Mouse (Mus musculus): ENCODE measurements around the gene Ago1. TPM values are rescaled to one million over a fixed set of nuclear protein-coding genes. Genes with fewer than 3 reads are reported as not detected.
A peak's percentile ranks its signal among the peaks of the same experiment; 100 is the strongest.

Ago1 gene
- polyA plus RNA-seq, 1 experiment from 2014 or later = 8.4 TPM

DNA sequence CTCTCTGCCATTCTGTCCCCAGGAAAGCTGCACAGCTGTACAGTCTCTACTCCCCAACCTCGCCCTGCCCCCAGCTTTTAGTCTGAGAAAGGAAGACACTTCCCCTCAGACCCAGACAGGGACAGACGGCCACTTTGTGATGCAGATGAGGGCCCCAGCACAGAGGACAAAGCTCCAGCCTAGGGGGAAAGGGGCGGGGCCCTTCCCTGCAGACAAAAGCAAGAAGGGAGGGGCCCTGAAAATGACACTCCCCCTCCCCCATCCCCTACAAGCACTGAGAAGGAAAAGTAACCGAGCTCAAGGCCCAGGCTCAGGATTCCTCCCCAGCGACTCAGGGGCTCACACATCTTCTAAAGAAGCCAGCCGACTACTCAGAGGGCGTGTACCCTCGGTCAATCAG is 2.5 kb downstream of the Ago1 start:
- peaks cover 40% of the 10 kb centered on the region for H3K4me1 ChIP-seq (ENCODE audit: control insufficient read depth, insufficient read depth, low read depth, low read length)
- H3K27me3 ChIP-seq (replicated peaks; ENCODE audit: control insufficient read depth, insufficient read depth, low read length) = no peaks in the 10 kb centered on the region
- no peaks in the 10 kb centered on the region for H3K9me3 ChIP-seq (ENCODE audit: control insufficient read depth, low read length)
- H3K4me3 ChIP-seq (ENCODE audit: low read length) = peak overlapping the region; percentile 23
- ATAC-seq = peak; percentile 19; the same call in 1 of the 2 replicates
- 3% methylated on average over 8 of the region's 8 CpGs for WGBS
- no peaks in the 10 kb centered on the region for H3K36me3 ChIP-seq (ENCODE audit: control insufficient read depth, insufficient read depth, low read length)
- peak overlapping the region; percentile 70 for H3K4me2 ChIP-seq (ENCODE audit: low read length)
- H3K9ac ChIP-seq (ENCODE audit: low read depth, low read length) = peak overlapping the region; percentile 28
- peak overlapping the region; percentile 58 for H3K27ac ChIP-seq (ENCODE audit: low read depth, low read length)

DNA sequence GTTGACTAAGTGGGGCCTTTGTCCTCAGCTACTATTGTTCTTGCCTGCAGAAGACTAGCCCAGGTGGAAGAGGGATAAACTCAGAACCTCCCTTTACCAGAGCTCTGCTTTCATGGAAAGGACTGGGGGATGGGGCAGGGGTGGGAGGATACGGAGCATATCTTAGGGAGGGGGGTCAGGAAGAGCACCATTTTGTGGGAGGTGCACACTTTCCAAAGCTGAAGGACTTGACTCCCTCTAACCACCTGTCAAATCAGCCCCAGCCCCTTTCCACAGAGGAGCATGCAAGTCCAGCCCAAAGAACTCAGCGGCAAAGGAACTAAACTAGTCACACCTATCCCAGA is 3.5 kb downstream of the Ago1 start:
- H3K9me3 ChIP-seq (ENCODE audit: control insufficient read depth, low read length) = no peaks in the 10 kb centered on the region
- no peaks in the 10 kb centered on the region for H3K27me3 ChIP-seq (replicated peaks; ENCODE audit: control insufficient read depth, insufficient read depth, low read length)
- H3K27ac ChIP-seq (ENCODE audit: low read depth, low read length) = peak overlapping the region; percentile 58; the same call in 1 of the 2 replicates
- ATAC-seq = no peak
- peak overlapping the region; percentile 23 for H3K4me3 ChIP-seq (ENCODE audit: low read length)
- peak overlapping the region; percentile 70 for H3K4me2 ChIP-seq (ENCODE audit: low read length)
- peak overlapping the region; percentile 28; the same call in 1 of the 2 replicates for H3K9ac ChIP-seq (ENCODE audit: low read depth, low read length)
- H3K36me3 ChIP-seq (ENCODE audit: control insufficient read depth, insufficient read depth, low read length) = peaks cover 5% of the 10 kb centered on the region
- 11% methylated on average over 2 of the region's 2 CpGs for WGBS
- peaks cover 40% of the 10 kb centered on the region for H3K4me1 ChIP-seq (ENCODE audit: control insufficient read depth, insufficient read depth, low read depth, low read length)

DNA sequence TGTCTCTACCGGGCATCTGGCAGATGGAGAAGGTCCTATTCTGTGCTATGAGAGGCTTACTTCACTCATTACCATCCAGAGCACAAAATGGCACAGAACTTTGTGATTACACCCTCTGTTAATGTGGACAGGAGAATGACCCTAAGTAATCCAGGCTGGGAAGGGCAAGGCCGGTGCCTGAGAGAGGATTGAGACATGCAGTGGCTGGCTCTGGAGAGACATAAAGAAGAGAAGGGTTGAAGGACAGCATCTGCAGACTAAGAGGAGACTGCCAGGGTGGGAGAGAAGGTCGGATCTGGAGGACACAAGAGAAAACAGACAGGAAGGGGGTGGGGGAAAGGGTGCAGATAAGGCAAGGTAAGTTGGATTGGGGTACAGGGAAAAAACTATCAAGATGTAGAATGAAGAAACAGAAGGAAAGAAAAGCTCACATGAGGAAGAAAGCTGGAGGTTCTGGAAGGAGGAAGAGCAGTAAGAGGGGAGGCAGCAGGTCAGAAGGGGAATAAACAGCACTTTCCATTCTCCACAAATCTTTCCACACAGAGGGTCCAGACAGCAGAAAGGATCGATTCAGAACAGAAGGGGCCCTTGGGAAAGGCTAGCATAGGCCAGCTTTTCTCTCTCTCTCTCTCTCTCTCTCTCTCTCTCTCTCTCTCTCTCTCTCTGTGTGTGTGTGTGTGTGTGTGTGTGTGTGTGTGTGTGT is 4.0 kb downstream of the Ago1 start:
- Histone ChIP-seq H3K4me1 (ENCODE audit: control insufficient read depth, insufficient read depth, low read depth, low read length) (peaks cover 40% of the 10 kb centered on the region), H3K9ac (ENCODE audit: low read depth, low read length) (no peak overlapping the region; the same call in 1 of the 2 replicates), H3K4me3 (ENCODE audit: low read length) (no peak overlapping the region), H3K36me3 (ENCODE audit: control insufficient read depth, insufficient read depth, low read length) (peaks cover 9% of the 10 kb centered on the region), H3K4me2 (ENCODE audit: low read length) (peak overlapping the region; percentile 70), H3K27me3 (replicated peaks; ENCODE audit: control insufficient read depth, insufficient read depth, low read length) (no peaks in the 10 kb centered on the region), H3K27ac (ENCODE audit: low read depth, low read length) (peak overlapping the region; percentile 58; the same call in 1 of the 2 replicates), H3K9me3 (ENCODE audit: control insufficient read depth, low read length) (no peaks in the 10 kb centered on the region)
- WGBS = 15% methylated on average over 4 of the region's 4 CpGs
- no peak for ATAC-seq

DNA sequence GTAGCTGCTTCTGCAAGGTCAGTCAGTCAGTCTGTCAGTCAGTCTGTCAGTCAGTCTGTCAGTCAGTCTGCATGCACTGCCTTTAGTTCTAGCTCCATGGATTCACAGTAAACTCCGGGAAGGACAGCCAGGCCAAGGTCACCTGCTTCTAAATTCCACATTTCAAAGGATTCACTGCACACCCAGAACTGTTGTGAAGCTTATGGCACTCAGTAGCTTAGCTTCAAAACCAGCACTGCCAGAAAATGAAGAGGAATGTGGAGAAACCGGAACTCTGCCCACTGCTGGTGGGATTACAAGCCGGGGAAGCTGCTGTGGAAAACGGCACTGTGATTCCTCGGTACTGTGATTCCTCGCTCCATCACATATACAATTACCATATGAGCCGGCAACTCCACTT is 12.9 kb downstream of the Ago1 start:
- no peak overlapping the region for H3K4me2 ChIP-seq (ENCODE audit: low read length)
- no peak overlapping the region for H3K9ac ChIP-seq (ENCODE audit: low read depth, low read length)
- ATAC-seq = no peak
- no peaks in the 10 kb centered on the region for H3K4me1 ChIP-seq (ENCODE audit: control insufficient read depth, insufficient read depth, low read depth, low read length)
- no peak overlapping the region for H3K4me3 ChIP-seq (ENCODE audit: low read length)
- peaks cover 39% of the 10 kb centered on the region for H3K36me3 ChIP-seq (ENCODE audit: control insufficient read depth, insufficient read depth, low read length)
- WGBS = 90% methylated on average over 7 of the region's 7 CpGs
- no peaks in the 10 kb centered on the region for H3K9me3 ChIP-seq (ENCODE audit: control insufficient read depth, low read length)
- H3K27me3 ChIP-seq (replicated peaks; ENCODE audit: control insufficient read depth, insufficient read depth, low read length) = no peaks in the 10 kb centered on the region
- no peak overlapping the region for H3K27ac ChIP-seq (ENCODE audit: low read depth, low read length)

DNA sequence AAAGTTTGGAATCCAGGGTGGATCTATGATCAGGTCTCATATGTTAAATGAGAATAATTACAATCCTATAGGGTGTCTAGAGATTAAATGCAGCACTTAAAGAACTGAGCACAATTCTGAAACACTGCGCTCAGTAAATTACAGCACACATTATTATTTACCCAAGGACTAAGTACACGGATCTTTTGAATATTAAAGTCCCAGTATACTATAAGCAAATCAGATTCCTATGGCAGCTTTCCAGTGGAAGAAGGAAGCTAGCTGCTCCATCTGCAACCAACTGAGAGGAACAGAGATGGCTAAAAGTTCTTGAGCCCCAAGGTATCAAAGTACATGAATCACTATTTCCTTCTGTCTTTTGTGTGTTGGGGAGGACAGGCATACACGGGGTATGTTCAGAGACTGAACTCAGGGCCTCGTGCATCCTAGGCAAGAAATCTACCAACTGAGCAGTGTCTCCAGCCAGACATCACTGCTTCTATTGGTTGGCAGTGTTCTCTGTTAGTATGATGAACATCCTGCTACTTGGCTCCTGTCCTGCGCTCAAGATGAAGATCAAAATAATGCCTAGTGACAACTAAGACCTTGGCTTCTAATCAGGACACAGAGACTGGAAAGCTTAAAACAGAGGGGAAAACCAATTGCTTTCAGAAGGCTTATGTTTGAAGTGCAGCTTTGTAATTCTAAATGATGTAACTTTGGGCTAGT is 13.7 kb downstream of the Ago1 start:
- no peaks in the 10 kb centered on the region for H3K4me1 ChIP-seq (ENCODE audit: control insufficient read depth, insufficient read depth, low read depth, low read length)
- H3K27me3 ChIP-seq (replicated peaks; ENCODE audit: control insufficient read depth, insufficient read depth, low read length) = no peaks in the 10 kb centered on the region
- no peaks in the 10 kb centered on the region for H3K9me3 ChIP-seq (ENCODE audit: control insufficient read depth, low read length)
- H3K4me3 ChIP-seq (ENCODE audit: low read length) = no peak overlapping the region
- WGBS = 95% methylated on average over 5 of the region's 5 CpGs
- H3K9ac ChIP-seq (ENCODE audit: low read depth, low read length) = no peak overlapping the region
- no peak overlapping the region for H3K27ac ChIP-seq (ENCODE audit: low read depth, low read length)
- H3K4me2 ChIP-seq (ENCODE audit: low read length) = no peak overlapping the region
- peaks cover 33% of the 10 kb centered on the region for H3K36me3 ChIP-seq (ENCODE audit: control insufficient read depth, insufficient read depth, low read length)
- ATAC-seq = no peak

DNA sequence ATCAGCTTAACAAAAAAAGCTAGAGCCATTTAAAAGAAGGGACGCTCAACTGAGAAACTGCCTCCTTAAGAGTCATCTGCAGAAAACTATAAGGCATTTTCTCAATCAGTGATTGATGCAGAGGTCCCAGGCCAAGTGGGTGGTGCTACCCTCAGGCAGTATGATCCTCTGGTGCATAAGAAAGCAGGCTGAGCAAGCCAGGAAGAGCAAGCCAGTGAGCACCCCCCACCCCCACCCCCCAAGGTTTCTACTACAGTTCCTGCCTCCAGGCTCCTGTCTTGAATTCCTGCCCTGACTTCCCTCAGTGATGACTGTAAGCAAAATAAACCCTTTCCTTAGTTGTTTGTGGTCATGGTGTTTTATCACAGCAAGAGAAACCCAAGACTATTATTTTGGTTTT is 18.1 kb downstream of the Ago1 start:
- Histone ChIP-seq H3K9ac (ENCODE audit: low read depth, low read length) (no peak overlapping the region), H3K9me3 (ENCODE audit: control insufficient read depth, low read length) (no peaks in the 10 kb centered on the region), H3K27me3 (replicated peaks; ENCODE audit: control insufficient read depth, insufficient read depth, low read length) (no peaks in the 10 kb centered on the region), H3K4me2 (ENCODE audit: low read length) (no peak overlapping the region), H3K36me3 (ENCODE audit: control insufficient read depth, insufficient read depth, low read length) (peaks cover 31% of the 10 kb centered on the region), H3K4me1 (ENCODE audit: control insufficient read depth, insufficient read depth, low read depth, low read length) (no peaks in the 10 kb centered on the region), H3K27ac (ENCODE audit: low read depth, low read length) (no peak overlapping the region), H3K4me3 (ENCODE audit: low read length) (no peak overlapping the region)
- 82% methylated on average over 1 of the region's 1 CpGs for WGBS
- no peak for ATAC-seq

DNA sequence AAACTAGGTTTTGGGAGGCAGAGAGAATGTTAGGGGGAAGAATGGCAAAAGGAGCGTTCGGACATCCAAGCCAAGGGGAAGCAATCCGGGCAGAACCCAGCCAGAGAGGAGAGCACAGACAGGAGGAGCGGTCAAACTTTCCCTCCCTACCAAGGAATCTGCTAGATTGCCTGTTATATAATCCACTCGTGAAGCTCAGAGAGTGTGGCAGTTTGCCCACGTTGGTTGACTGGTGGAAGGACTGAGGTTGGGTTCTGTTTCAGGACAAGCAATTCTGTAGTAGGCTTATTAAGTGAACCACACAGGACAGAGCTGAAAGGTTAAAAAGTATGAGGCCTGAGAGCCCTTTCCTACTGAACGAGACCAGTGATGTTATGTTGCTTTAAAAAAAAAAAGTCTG is 21.3 kb downstream of the Ago1 start:
- no peak overlapping the region for H3K4me3 ChIP-seq (ENCODE audit: low read length)
- no peak overlapping the region for H3K9ac ChIP-seq (ENCODE audit: low read depth, low read length)
- H3K9me3 ChIP-seq (ENCODE audit: control insufficient read depth, low read length) = no peaks in the 10 kb centered on the region
- no peak for ATAC-seq
- H3K36me3 ChIP-seq (ENCODE audit: control insufficient read depth, insufficient read depth, low read length) = peaks cover 20% of the 10 kb centered on the region
- no peak overlapping the region for H3K27ac ChIP-seq (ENCODE audit: low read depth, low read length)
- no peaks in the 10 kb centered on the region for H3K4me1 ChIP-seq (ENCODE audit: control insufficient read depth, insufficient read depth, low read depth, low read length)
- 90% methylated on average over 7 of the region's 7 CpGs for whole genome bisulfite sequencing
- H3K27me3 ChIP-seq (replicated peaks; ENCODE audit: control insufficient read depth, insufficient read depth, low read length) = no peaks in the 10 kb centered on the region
- no peak overlapping the region for H3K4me2 ChIP-seq (ENCODE audit: low read length)

DNA sequence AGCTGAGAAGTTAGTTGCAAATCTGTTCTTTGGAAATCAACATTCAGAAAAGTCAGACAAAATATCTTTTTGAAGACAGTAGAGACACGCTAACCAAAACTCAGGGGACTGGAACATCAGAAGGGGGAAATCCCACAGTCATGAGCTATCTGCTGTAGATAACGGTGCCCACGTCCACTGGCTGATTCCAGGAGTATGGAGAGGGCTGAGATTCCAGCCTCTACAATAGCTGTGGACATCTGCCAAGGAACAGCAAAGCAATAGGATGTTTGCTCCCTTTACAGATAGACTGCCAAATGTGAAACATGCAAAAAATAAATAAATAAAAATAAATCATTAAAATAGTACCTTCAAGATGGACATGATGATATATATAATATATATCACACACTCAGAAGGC is 23.9 kb downstream of the Ago1 start:
- Histone ChIP-seq H3K4me1 (ENCODE audit: control insufficient read depth, insufficient read depth, low read depth, low read length) (no peaks in the 10 kb centered on the region), H3K27ac (ENCODE audit: low read depth, low read length) (no peak overlapping the region), H3K4me3 (ENCODE audit: low read length) (no peak overlapping the region), H3K9ac (ENCODE audit: low read depth, low read length) (no peak overlapping the region), H3K4me2 (ENCODE audit: low read length) (no peak overlapping the region), H3K9me3 (ENCODE audit: control insufficient read depth, low read length) (no peaks in the 10 kb centered on the region), H3K27me3 (replicated peaks; ENCODE audit: control insufficient read depth, insufficient read depth, low read length) (no peaks in the 10 kb centered on the region), H3K36me3 (ENCODE audit: control insufficient read depth, insufficient read depth, low read length) (peaks cover 29% of the 10 kb centered on the region)
- ATAC-seq = no peak
- 77% methylated on average over 3 of the region's 3 CpGs for WGBS

DNA sequence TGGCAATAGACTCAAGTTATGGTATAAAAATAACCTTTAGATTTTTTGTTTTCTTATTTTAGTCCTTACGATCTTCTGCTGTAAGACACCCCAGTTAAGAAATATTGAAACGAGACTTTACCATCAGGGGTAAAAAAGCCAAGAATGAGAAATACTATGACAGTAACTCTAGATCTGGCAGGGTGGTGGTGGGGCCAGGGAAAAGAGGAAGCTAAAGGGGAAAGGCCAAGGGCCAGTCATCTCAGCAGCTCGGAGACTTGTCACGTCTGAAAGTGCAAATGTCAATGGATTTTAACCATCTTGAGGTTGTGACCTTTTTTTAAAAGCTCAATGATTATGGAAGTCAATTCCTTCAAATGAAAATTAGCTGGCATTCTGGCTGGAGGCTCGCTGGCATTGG is 30.1 kb downstream of the Ago1 start:
- 88% methylated on average over 5 of the region's 5 CpGs for WGBS
- Histone ChIP-seq H3K36me3 (ENCODE audit: control insufficient read depth, insufficient read depth, low read length) (peaks cover 32% of the 10 kb centered on the region), H3K4me3 (ENCODE audit: low read length) (no peak overlapping the region), H3K9me3 (ENCODE audit: control insufficient read depth, low read length) (no peaks in the 10 kb centered on the region), H3K27me3 (replicated peaks; ENCODE audit: control insufficient read depth, insufficient read depth, low read length) (no peaks in the 10 kb centered on the region), H3K4me2 (ENCODE audit: low read length) (no peak overlapping the region), H3K9ac (ENCODE audit: low read depth, low read length) (no peak overlapping the region), H3K27ac (ENCODE audit: low read depth, low read length) (no peak overlapping the region), H3K4me1 (ENCODE audit: control insufficient read depth, insufficient read depth, low read depth, low read length) (no peaks in the 10 kb centered on the region; the same call in 1 of the 2 replicates)
- no peak for ATAC-seq
